Mouse (Mus musculus): ENCODE data around the gene Chst3.
"Not testable (repeated sequence)": the region's sequence is repeated elsewhere in the genome, so short reads cannot be mapped to it uniquely, and the experiment has no call there.

The Chst3 gene

DNA sequence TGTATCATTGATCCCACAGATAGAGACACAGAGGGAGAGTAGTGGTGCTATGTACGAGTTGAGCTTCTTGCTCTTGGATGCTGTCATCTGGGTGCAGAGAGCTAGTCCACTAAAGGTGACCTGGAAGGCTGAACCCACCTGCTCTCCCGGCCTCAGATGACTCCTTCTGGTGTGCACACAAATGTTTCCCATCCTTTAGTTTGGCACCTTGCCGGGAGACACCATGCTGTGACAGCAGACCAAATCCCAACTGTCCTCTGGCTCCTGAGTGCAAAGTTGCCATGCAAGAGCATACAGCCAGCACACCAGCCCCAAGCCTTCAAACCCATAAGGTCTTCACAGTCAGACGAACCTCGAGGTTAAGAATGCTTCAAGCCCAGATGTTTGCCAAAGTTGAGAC lies 22.1 kb downstream of the Chst3 start:
- DNase-seq (ENCODE audit: low spot score): no peak

DNA sequence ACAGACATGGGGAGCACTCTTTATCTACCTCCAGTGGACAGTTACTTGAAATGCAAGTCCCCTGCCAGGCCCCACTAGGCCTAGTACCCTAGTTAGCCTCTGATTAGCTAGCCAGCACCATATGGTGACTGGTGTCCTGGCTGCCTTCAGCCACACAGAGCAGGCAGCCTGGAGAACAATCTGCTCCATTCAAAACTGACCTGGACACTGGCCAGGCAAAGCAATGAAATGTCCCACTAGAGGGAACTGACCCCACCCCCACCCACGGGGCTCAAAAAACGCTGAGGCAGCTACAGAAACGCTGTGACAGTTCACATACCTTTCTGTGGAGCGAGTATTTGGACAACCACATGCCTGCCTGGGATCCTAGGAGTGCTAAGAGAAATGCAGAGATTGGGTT lies 24.0 kb downstream of the Chst3 start:
- no peak for DNase-seq (ENCODE audit: low spot score)

DNA sequence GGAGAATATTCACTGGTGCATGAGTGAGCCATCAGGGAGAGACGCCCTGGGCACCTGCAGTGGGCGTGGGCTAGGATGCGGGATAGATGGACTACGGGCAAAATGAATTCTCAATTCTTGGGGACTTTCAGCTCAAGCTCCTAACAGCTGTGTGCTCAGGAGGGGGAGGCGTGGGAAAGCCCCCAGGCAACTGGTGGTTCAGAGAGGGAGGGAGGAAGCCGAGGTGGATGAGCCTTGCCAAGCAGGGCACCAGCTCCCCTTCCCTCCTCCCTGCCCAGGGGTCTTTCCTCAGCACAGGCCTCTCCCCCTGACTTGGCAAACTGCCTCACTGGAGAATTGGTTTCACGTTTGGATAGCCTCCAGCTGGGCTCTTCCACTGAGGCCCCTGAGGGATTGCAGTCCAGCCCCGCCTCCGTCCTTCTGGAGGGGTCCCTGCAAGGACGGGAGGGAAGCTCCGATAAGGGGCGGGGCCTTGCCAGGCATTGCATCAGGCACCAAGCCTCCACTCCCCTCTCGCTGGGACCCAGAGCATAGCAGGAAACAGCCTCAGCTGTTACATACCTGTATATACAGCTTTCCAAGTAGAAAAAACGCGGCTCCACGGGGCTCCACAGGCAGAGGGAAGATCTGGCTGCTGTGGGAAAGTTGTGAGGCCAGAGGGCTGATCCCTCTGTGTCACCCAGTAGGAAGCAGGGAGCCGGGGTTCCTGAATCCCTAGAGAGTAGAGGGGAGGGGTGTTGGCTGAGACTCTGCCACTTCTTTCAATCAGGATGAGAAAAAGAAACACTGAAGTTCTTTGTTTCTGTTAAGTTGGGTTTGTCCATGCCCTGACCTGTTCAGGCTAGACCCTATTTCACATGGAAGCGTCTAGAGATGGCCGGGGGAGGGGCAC lies 25.3 kb downstream of the Chst3 start:
- DNase-seq (ENCODE audit: low spot score): no peak

DNA sequence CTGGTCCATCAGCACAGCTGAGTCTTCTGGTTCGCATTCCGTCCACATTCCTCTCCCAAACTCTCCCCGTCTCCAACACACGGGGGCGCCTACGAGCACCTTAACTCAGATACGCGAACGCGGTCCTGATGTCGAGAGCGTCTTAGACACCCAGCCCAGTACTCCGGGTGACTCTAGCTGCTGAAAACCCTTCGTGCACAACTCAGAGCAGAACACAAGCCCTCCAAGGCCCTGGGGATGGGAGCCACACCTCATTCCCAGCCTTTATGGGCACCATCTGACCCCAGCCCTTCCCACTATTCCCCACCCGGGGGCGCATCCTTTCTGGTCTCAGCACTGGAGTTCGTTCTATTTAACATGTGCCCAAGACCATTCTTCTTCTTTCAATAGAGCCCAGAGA lies 27.3 kb downstream of the Chst3 start:
- DNase-seq (ENCODE audit: low spot score): peak; percentile 76

DNA sequence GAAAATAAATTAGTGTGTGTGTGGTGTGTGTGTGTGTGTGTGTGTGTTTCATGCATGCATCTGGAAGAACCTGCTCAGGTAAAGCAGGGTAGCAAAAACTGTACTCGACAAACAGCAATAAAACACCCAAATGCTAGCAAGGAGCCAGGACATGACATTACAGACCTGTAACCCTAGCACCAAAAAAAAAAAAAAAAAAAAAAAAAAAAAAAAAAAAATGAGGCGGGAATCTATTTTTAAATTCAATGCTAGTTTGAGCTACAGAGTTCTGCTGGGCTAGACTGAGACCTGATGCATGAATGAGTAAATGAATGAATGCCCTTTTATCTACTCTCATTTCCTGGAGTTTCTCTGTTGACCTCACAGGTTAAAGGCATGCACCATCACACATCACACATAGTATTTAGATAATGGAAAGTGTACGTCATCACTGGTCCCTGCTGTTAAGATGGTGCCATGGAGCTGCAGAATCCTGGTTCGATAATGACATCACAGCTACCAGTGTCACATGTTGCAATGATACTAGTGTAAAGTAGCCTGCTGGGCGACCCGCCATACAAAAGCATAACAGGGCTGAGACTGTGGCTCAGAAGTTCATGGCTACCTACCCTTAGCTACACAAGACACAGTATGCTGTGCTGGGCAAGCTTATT lies 29.4 kb downstream of the Chst3 start:
- DNase-seq (ENCODE audit: low spot score): no peak

DNA sequence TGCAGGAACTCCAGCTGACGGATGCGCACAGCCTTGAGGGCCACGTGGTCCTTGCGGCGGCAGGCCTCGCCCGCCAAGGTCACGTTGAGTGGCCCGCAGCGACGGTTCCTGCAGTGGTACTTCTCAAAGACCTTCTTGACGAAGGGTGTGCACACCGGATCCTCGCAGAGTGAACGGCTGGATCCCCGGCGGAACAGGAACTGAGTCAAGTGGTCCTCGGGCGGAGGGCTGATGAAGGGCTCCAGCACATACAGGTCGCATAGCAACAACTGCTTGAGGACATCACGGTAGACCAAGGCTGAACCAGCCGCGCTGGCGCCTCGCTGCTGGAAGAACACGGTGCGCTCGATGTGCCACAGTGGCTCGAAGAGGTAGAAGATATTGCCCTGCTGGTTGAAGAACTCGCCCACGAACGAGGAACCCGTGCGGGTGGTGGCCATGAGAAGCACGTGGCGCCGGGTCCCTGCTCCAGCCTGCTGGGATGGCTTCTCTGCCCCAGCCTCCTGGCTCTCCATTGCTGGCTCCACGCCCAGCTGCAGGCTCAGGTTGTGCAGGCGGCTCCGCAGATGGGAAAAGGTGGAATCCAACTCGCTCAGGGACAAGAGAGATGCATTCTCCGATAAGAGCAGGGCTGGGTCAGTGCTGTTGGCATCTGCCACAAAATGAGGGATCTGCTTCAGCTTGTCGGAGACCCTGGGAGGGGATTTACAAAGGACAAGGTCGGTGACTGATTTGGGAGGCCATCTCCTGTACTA lies 32.7 kb downstream of the Chst3 start:
- peak; percentile 13 for DNase-seq (ENCODE audit: low spot score)

DNA sequence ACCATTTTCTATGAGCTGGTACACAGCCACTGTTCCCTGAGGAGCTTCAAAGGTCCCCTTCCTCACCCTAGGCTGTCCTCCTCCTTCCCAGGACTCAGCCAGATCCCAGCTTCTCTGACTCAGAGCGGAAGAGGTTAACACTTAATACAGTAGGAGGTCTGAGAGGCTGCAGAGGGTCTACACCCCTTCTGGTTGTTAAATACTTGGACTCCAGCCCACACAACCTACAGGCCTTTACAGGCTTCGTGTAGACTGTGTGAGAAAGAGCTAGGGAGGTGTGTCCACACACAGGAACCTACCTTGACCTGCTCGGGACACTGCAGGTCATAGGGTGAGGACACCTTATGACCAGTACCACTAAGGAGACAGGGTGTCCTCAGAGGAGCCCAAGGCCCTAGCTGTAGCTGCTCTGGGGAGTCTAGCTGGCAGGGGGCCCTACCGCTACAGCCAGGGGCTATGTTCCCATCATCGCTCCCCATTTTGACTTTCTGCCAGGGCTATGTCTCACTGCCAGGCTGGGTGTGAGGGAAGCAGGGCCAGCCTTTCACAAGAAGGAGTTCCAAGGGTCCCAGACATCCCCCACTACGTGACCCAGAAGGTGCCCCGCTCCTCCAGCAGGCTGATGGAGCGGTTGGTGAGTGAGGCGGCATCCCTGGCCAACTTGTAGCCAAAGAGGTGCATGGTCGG lies 33.9 kb downstream of the Chst3 start:
- DNase-seq (ENCODE audit: low spot score): no peak

DNA sequence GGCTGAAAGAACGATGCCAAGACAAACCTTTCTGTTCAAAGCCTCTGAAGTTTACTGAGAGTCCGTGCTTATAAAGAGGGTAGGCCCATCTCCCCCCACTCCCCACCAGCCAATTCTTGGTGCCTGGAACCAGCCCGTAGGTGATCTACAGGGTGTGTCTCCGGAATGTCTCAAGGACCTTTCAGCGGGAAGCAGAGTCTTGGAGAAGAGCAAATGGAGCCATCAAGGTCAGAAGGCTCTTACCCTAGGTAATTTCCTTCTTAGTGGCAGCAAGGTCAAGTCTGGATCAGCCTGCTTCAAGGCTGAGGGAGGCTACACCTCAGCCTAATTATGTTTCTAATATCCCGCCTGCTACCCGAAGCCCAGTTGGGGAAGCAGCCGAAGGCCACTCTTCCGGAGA lies 43.8 kb downstream of the Chst3 start:
- not testable (repeated sequence) for DNase-seq (ENCODE audit: low spot score)

DNA sequence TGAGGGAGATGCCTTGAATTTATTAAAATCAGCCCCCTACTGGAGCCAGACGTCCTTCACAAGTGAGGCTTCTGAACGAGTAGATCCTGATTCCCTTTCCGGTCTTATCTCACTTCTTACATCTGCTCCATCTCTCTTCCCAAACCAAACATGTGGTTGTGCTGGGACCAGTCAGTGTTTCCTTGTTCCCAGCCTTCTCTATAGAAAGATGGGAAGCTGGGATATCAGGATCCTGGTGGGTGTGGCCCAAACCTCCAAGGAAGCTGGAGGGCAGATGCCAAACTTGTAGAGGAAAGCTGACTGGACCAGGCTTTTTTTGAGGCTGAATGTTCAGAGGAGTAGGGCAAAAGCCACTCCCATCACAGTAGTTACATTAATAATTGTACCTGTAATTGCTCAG lies 44.6 kb downstream of the Chst3 start:
- no peak for DNase-seq (ENCODE audit: low spot score)

DNA sequence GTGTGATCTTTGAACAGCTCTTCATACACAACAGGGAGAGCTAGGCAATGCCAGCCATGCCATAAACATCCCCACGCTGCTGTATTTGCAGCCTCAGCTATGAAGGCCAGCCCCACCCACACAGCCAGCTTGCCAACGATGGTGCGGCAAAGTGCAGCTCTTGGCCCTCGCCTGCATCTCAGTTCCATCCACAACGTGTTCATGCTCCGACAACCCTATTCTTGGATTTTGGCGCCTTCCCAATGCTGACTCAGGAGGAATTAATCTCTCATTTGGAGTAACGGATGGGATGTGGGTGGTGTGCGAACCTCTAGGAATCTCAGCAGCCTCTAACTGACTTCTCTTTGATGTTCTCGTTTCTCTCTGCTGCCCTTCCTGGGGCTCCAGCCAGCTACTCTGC lies 46.0 kb downstream of the Chst3 start:
- DNase-seq (ENCODE audit: low spot score): no peak

DNA sequence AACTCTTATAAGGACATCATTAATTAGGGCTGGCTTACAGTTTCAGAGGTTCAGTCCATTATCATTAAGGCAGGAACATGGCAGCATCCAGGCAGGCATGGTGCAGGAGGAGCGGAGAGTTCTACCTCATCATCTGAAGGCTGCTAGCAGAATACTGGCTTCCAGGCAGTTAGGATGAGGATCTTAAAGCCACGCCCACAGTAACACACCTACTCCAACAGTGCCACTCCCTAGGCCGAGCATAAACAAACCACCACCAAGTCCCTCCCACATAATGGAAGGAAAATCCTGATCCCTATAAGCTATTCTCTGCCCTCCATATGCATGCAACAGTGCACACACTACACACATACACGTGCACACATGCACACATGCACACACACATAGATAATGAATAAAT lies 46.8 kb downstream of the Chst3 start:
- DNase-seq (ENCODE audit: low spot score): no peak

DNA sequence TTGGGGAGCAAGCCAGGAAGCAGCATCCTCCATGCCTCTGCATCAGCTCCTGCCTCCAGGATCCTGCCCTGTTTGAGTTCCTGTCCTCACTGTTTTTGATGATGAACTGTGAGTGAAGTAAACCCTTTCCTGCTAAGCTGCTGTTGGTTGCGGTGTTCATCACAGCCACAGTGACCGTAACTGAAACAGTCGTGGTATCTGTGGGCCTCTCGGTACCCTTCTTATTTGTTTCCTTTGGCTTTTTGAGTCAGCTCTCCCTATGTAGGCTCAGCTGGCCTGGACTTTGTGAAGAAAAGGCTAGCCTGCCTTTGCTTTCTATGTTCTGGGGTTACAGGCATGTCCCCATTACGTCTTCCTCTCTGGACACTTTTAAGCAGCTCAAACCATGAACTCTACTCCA lies 47.7 kb downstream of the Chst3 start:
- no peak for DNase-seq (ENCODE audit: low spot score)

DNA sequence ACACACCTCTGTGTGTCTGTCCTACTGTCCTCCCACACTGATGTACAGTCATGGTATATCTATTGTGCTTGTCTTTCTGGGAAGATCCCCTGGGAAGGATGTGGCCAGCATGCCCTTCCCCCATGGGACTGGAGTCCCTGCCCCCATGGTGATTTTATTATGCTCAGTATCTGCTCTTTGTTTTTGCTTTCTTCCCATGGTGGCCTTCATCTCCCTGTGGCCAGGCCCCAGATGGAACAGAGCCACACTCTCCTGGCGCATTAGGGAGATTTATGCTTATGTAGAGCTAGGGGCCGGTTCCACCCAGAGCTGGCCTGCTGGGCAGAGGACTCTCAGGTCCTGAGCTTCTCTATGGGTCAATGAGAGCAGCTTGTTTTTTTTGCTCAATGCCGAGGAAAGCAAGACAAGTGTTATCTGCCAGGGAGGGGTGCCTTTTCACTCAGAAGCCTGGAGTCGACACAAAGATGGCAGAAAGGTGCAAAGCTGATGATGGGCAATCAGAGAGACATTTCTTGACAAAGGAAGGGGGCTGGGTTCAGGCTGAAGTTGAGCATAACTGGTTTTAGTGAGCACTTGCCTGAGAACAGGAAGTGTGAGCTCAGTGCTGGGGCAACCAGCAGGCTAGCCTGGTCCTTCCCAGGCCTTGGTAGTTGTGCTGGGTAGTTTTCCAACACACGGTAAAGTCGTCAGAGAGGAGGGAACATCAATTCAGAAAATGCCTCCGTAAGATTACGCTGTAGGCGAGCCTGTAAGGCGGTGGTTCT lies 48.6 kb downstream of the Chst3 start:
- DNase-seq (ENCODE audit: low spot score): no peak

DNA sequence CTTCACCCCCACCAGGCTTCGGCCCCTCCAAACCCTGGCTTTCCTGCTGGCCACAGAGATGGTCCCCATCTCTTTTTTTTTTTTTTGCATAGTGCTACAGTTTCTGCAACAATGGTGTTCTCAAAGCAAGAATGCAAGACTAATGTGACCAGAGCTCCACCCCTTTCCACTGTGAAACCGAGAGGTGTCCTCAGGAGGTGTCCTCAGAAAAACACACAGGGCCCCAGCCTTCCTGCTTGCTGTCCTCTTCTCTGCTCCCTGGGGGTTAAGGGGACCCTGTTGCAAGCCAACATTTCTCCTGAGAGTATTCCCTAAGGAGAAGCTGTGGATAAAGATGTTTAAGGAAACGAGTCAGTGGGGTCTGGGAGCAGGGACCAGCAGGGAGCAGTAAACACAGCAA lies 50.1 kb downstream of the Chst3 start:
- DNase-seq (ENCODE audit: low spot score): no peak

DNA sequence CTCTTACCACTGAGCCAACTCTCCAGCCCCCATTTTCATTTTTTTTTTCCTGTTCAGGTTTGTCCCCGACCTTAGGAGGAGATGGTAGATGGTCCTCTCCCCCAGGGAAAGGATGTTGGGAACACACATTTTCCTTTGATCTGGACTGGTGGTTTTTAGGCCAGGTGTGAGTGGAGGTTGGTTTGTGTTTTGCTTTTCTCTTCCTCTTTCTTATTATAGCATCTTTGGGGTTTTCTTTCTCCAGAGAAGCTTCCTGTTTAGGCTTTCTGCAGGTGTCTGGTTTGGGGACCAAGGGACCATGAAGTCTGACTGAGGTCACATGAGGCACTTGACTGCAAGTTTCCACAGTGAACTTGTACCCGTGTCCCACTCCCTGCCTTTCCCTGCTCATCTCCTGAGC lies 50.8 kb downstream of the Chst3 start:
- no peak for DNase-seq (ENCODE audit: low spot score)

DNA sequence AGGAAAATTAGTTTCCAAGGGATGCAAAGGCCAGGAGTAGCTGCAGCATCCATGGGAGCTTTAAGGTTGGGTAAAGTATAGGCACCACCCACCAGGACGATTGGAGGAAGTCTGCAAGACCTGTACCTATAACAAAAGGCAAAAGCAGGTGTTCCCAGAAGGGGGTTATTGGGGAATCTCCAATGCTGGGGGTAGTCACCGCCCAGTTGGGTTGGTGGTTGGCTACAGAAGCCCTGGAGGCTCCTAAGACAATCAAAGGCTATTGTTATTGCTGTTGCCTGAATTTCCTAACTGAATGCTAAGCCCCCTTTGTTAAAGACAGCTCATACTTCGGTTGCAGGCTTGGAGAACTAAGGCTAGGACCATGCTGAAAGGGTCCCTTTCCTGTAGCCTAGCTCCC lies 53.0 kb downstream of the Chst3 start:
- DNase-seq (ENCODE audit: low spot score): no peak

DNA sequence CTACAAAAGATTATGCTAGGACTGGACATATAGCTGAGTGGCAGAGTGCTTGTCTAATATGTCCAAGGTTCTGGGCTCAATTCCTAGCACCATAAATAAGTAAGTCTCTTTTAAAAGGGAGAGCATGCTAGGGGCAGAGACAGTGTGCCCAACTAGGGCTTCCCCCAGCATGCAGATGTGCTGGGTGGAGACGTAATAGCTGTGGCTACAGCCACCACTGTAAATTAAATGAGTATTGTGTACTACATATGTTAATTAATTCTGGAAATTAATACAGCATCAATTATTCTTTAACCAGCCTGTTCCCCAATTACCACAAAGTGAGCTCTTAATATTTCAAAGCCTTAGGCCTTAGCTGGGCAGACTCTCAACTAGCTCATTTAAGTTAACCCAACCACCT lies 54.2 kb downstream of the Chst3 start:
- DNase-seq (ENCODE audit: low spot score): no peak

DNA sequence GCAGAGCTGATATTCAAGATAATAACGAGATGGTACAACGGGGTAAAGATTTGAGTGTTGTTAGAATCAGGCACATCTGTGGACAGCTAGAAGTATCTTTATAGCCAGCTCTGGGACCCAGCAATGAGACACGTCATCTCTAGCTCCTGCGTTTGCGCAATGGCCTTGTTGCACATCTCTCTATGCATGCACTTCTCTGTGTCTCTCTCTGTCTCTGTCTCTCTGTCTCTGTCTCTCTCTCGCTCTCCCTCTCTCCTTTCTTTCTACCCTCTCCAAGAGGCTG lies 56.1 kb downstream of the Chst3 start:
- no peak for DNase-seq (ENCODE audit: low spot score)

DNA sequence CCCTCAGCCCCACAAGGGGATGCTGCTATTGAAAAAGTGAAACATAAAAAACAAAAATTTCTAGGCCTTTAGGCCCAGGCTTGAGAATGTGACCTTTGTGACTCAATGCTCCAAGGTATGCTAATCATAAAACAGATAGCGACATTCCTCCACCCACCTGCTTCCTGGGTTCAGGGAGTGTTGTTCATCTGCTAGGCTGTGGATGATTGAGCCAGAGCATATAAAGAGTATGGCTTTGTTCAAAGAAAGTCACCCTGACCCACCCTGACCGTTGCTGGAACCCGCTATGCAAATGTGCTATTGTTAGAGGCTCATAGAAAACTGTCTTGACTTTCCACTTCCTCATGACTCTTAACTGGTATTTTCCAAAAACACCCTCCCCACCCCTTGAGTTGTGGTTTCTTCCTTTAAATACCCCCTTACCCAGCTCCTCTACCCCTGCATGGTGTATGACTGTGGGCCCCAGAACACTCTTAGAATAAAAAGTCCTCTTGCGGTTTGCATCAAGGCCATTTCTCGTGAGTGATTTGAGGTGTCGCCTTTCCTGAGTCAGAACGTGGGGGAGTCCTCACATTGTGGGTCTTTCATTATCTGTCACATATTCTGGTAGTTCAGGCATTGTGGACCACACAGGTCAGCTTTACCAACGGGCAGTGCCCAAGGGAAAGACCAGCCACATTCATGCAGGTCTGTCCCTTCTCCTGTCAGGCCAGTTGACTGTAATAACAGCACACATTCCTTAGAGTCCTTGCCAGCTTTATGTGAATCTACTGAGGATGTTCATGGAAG lies 56.7 kb downstream of the Chst3 start:
- DNase-seq (ENCODE audit: low spot score): not testable (repeated sequence)

DNA sequence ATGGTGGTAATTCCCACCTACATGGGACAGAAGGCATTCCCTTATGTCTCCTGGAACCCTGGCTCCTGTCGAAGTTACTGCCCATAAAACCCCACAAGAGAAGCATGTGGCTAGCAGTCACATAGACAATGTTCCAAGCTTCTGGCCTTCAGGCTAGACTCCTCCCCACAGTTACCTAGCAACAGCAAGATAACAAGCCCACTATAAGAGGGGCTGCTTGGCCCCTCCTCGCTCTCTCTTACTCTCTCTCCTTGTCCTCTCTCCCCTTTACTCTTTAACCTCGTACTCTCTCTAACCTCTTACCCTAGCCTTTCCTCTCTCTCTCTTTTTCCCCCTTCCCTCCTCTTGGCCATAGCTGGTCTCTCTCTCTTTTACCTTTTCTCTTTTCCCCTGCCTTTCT lies 57.7 kb downstream of the Chst3 start:
- DNase-seq (ENCODE audit: low spot score): not testable (repeated sequence)

DNA sequence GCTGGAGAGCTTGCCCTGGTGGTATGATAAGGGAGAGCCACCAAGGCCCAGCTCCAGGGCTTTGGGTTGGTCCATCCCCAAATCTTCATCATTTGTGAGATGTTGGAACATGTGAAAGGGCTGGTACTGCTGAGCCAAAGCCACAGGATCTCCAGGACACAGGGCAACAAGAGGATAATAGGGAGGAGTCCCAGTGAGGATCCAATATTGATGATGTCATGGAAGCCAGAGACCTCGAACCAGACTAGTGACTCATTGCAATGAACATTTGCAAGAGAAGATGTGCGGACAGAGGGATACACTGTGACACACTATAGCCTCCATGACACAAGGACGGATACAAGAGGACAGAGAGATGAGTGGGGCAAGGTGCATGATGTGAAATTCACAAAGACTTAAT lies 60.9 kb downstream of the Chst3 start:
- DNase-seq (ENCODE audit: low spot score): no peak
